Mouse (Mus musculus) cerebellum, adult 11 months (tissue): Measurements from ENCODE around the gene 4930503E14Rik.
"Not testable (repeated sequence)": the region's sequence is repeated elsewhere in the genome, so short reads cannot be mapped to it uniquely, and the experiment has no call there.

Experiments
- DNase-seq: peaks from one replicate; pipeline ENCODE4 v3.0.0; 2022

The 4930503E14Rik gene

GRCm38 (mm10) chr14:44213154-44213553 is at the start of gene 4930503E14Rik:
Gene 4930503E14Rik (minus strand): TSS chr14:44213254.
- DNase-seq: not testable (repeated sequence)

- DNase-seq: no peak
Measured at GRCm38 (mm10) chr14:44248039-44248438, 35.0 kb upstream of the 4930503E14Rik start.

GRCm38 (mm10) chr14:44197361-44197760 is 15.7 kb downstream of the 4930503E14Rik start, which contains the start of gene Gm8212:
Gene Gm8212 (plus strand): TSS chr14:44197661.
- not testable (repeated sequence) for DNase-seq

- DNase-seq: not testable (repeated sequence)
Measured at GRCm38 (mm10) chr14:44123551-44123950, 89.5 kb downstream of the 4930503E14Rik start, which contains the start of gene Gm3327. Gene Gm3327 (plus strand): TSS chr14:44123851.
